Mouse (Mus musculus) heart, postnatal 0 days (tissue): ENCODE data around the gene Stxbp5l.

Source experiments
- CTCF ChIP-seq: IDR thresholded peaks from 2 replicates; pipeline ENCODE4 v1.5.1; 2016; ENCODE audit warnings: antibody characterized with exemption, control low read depth, low read depth
- EP300 ChIP-seq: IDR thresholded peaks from 2 replicates; pipeline ENCODE4 v1.6.1; 2016; ENCODE audit warnings: antibody characterized with exemption, low read depth

GRCm38 (mm10) chr16:37433418-37434204 lies 48.8 kb upstream of the Stxbp5l start:
- TF ChIP-seq CTCF, result no peak
- TF ChIP-seq EP300, result no peak
